Mouse (Mus musculus) heart, adult 11 months (tissue): ENCODE measurements around the gene Cyp2c39.
"Not testable (repeated sequence)": the region's sequence is repeated elsewhere in the genome, so short reads cannot be mapped to it uniquely, and the experiment has no call there.

ENCODE experiments used
- DNase-seq: peaks from one replicate; pipeline ENCODE4 v3.0.0; 2022

The Cyp2c39 gene

DNA sequence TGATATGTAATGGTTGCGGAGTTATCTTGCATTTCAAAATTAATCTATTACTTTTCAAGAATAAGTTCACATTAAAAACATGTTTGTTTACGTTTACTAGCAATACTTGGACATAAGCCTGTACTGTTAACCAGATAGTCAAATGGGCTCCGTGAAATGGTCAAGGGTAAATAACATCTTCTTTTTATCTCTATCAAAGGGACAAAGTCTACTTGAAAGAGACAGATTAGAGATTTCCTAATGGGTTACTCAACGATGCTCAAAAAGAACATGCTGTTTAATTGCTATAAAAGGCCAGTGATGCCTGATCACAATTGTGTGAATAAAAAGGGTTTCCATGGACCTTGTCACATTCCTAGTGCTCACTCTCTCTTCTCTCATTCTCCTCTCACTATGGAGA, at the start of gene Cyp2c39:
Gene Cyp2c39 (plus strand): TSS at position 329 of the 400 bp plus-strand sequence.
- no peak for DNase-seq

DNA sequence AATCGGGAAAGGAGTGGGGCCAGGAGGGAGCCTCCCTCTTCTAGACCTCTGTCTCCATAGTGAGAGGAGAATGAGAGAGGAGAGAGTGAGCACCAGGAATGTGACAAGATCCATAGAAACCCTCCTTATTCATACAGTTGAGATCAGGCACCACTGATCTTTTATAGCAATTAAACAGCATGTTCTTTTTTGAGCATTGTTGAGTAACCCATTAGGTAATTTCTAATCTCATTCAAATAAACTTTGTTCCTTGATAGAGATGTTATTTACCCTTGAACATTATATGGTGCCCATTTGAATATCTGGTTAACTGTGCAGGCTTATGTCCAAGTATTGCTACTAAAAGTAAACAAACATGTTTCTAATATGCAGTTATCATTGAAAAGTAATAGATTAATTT, 47.7 kb upstream of the Cyp2c39 start, which contains the start of gene Cyp2c38:
Gene Cyp2c38 (minus strand): TSS at position 135 of the 400 bp plus-strand sequence.
- DNase-seq, result no peak

DNA sequence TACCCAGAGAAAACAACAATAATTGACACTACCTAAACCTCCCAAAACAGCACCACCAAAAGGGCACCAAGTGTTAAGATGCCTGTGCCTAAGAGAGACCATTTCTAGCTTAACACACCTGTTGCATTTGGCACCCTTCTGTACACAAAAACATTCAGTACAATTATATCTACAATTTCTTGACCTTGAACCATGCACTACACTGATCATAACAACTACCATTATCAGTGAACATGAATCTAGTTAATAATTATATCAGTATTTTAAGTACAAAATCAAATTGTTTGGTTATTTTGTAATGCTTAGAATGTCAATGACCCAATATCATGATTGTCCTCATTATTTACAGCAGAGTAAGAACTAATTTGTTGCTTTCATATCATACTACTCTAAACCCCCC, 46.7 kb upstream of the Cyp2c39 start:
- DNase-seq, result no peak

DNA sequence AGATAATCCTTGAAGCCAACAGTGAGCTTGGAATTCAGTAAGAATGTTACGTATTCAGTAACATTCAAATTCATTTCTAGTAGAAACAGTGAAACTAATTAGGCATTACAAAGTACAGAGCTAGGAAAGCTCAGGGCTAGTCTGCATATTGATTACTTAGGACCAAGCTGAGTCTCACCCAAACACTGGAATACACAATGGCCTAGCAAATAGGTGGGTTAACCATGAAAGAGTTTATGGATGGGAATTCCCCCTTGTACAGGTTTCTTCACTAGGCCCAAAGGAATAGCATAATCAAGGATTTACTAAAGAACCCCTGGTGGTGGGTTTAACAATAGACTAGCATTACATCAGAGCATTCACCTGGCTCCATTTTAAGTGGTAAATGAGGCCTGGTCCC, 26.7 kb upstream of the Cyp2c39 start:
- DNase-seq, result not testable (repeated sequence)

DNA sequence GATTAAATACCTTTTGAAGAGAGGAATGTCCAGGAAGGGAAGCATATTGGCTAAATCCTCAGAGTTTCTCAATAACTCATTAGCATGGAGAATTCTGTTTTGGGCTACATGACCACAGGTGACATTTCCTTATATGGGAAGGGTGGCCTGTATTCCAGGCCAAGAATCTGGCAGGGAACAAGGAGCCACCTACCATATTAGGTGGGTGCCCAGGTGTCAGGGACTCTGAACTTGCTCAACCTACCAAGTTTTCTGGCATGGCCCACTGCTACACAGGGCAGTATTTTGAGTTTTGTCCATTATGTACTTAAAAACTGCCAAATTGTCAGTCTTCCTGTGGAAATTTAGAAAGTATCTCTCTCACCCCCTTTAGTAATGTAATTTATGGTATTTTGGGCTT, 4.3 kb upstream of the Cyp2c39 start:
- no peak for DNase-seq

DNA sequence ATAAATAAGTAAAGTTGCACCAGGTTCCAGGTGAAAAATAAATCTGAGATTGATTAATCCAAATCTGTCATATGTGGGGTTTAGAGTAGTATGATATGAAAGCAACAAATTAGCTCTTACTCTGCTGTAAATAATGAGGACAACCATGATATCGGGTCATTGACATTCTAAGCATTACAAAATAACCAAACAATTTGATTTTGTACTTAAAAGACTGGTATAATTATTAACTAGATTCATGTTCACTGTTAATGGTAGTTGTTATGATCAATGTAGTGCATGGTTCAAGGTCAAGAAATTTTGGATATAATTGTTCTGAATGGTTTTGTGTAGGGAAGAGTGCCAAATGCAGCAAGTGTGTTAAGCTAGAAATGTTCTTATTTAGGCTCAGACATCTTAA, 1.1 kb upstream of the Cyp2c39 start:
- DNase-seq, result no peak
